Mouse (Mus musculus) hindbrain, embryonic 16.5 days (tissue): ENCODE measurements at regions not wholly inside any gene's neighbourhood (a gene's known extent, or its start where the extent isn't known, plus 50 kb on each side); places are given as distances from the start of the nearest gene placed in this dataset.

Experiments
- ATAC-seq: fragments of 200-750 bp; cut with Nextera tagmentation; 2 replicates; pipeline ENCODE4 v1.8.0; 2017; ENCODE audit warnings: moderate TSS enrichment, moderate library complexity
- H3K27ac ChIP-seq: fragments of 300-500 bp; sonication (generic); 2 replicates; pipeline ENCODE4 v1.5.1; 2014; ENCODE audit warnings: low read depth, mild to moderate bottlenecking, control low read depth, low read length, moderate library complexity
- H3K27me3 ChIP-seq: fragments of 300-500 bp; sonication (generic); replicated peaks from 2 replicates; pipeline ENCODE4 v1.6.1; 2014; ENCODE audit warnings: low read length; ENCODE audit not compliant: control insufficient read depth, insufficient read depth
- H3K36me3 ChIP-seq: fragments of 300-500 bp; sonication (generic); 2 replicates; pipeline ENCODE4 v1.6.1; 2014; ENCODE audit warnings: mild to moderate bottlenecking, low read length, moderate library complexity, mixed read lengths; ENCODE audit not compliant: control insufficient read depth, insufficient read depth
- H3K4me1 ChIP-seq: fragments of 300-500 bp; sonication (generic); 2 replicates; pipeline ENCODE4 v1.6.1; 2014; ENCODE audit warnings: low read depth, low read length; ENCODE audit not compliant: control insufficient read depth, insufficient read depth
- H3K4me2 ChIP-seq: fragments of 300-500 bp; sonication (generic); 2 replicates; pipeline ENCODE4 v1.6.1; 2014; ENCODE audit warnings: mild to moderate bottlenecking, low read length, control low read depth, moderate library complexity
- H3K4me3 ChIP-seq: fragments of 300-500 bp; sonication (generic); 2 replicates; pipeline ENCODE4 v1.5.1; 2014; ENCODE audit warnings: mild to moderate bottlenecking, low read length, control low read depth, moderate library complexity
- H3K9ac ChIP-seq: fragments of 300-500 bp; sonication (generic); 2 replicates; pipeline ENCODE4 v1.6.1; 2014; ENCODE audit warnings: low read depth, mild to moderate bottlenecking, control low read depth, low read length, moderate library complexity
- H3K9me3 ChIP-seq: fragments of 300-500 bp; sonication (generic); 2 replicates; pipeline ENCODE4 v1.6.1; 2014; ENCODE audit warnings: mild to moderate bottlenecking, low read length, moderate library complexity; ENCODE audit not compliant: control insufficient read depth
- WGBS: fragments of 180-500 bp; shearing (Covaris S2); extraction: QIAGEN DNeasy Blood & Tissue Kit; methylation state at CpG from one replicate; pipeline ENCODE4 v1.1.7; 2014; 5-methylcytosine and 5-hydroxymethylcytosine counted together

- WGBS, result 42% methylated on average over 2 of the region's 2 CpGs
- no peak for ATAC-seq
These were observed 165.4 kb downstream of the Tmem17 start for GRCm38 (mm10) chr11:22677337-22677736.

DNA sequence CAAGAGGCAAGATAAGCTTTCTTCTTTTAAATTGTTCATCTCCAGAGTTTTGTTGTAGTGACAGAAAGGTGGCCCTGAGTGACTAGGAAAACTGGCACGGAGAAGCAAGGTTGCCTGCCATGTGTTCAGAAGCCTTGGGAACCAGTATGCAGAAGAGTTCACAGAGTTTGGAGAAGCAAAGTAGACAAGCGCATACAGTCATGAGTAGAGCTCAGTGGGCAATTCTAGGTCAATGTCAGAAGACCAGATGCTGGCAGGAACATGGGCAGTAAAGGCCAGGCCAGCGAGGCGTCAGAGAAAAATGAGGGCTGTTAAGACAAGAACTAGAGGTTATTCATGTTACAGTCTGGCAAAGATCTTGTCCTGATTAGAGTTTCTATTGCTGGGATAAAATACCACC, 172.7 kb downstream of the Tmem17 start:
- Histone ChIP-seq H3K9ac (no peak overlapping the region), H3K4me1 (no peaks in the 10 kb centered on the region), H3K27ac (no peak overlapping the region), H3K9me3 (no peaks in the 10 kb centered on the region), H3K27me3 (no peaks in the 10 kb centered on the region), H3K4me3 (no peak overlapping the region), H3K4me2 (no peak overlapping the region), H3K36me3 (no peaks in the 10 kb centered on the region)
- 94% methylated on average over 4 of the region's 4 CpGs for WGBS
- no peak for ATAC-seq

More at GRCm38 (mm10) chr11:22677337-22677736, 165.4 kb downstream of the Tmem17 start:
- no peaks in the 10 kb centered on the region for H3K36me3 ChIP-seq
- H3K4me1 ChIP-seq, result peaks cover 2% of the 10 kb centered on the region; the same call in 1 of the 2 replicates
- no peak overlapping the region for H3K9ac ChIP-seq
- no peak overlapping the region for H3K4me3 ChIP-seq
- no peaks in the 10 kb centered on the region for H3K27me3 ChIP-seq
- H3K4me2 ChIP-seq, result no peak overlapping the region
- H3K9me3 ChIP-seq, result no peaks in the 10 kb centered on the region
- H3K27ac ChIP-seq, result no peak overlapping the region

DNA sequence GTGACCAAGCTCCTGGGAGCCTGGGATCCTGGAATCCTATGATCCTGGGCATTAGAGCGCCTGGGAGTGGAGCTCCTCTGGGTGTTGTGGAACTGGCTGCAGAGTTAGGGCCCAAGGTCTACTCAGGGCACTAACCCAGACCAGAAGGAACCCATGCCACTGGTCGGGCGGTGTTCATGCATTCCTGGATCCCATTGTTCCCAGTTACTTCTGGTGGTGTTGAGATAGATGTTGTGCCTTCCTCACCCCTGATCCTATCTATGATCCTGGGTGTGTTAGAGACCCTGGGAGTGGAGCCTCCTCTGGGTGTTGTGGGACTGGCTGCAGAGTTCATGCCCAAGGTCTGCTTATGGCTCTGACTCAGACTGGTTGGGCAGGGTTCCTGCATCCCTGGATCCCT, 169.9 kb downstream of the B3gnt2 start:
- Histone ChIP-seq H3K27me3 (no peaks in the 10 kb centered on the region), H3K4me2 (no peak overlapping the region), H3K9me3 (no peaks in the 10 kb centered on the region), H3K27ac (no peak overlapping the region), H3K4me3 (no peak overlapping the region), H3K36me3 (no peaks in the 10 kb centered on the region), H3K9ac (no peak overlapping the region), H3K4me1 (no peaks in the 10 kb centered on the region)
- no peak for ATAC-seq
- 94% methylated on average over 3 of the region's 3 CpGs for WGBS

DNA sequence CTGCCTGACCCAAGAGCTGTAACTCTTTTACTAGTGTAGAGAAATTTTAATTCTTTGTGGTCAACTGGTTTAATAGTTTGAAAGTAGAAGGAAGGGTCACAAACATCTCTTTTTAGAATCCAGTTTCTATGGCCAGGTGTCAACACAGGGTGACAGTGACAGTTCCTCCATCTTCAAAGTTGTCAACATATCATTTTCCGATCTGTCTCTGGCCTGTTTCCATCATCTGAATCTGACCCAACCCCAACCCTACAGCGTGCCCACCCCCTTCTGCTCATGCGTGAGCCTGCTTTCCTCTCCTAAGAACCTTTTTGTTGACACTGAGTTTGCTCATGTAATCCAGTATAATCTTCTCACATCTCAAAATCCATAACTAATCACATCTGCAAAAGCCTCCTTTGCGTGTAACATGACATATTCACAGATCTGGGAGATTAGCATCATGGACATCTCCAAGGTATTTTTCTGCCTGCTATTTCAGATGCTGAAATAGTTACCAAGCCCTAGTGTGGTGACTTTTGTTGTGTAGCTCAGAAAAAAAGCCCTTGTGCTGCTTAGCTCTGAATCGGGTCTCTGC, 168.4 kb downstream of the B3gnt2 start:
- Histone ChIP-seq H3K9ac (no peak overlapping the region), H3K27ac (no peak overlapping the region), H3K4me2 (no peak overlapping the region), H3K9me3 (no peaks in the 10 kb centered on the region), H3K27me3 (no peaks in the 10 kb centered on the region), H3K36me3 (no peaks in the 10 kb centered on the region), H3K4me3 (no peak overlapping the region), H3K4me1 (no peaks in the 10 kb centered on the region)
- WGBS, result 82% methylated on average over 5 of the region's 5 CpGs
- ATAC-seq, result no peak

DNA sequence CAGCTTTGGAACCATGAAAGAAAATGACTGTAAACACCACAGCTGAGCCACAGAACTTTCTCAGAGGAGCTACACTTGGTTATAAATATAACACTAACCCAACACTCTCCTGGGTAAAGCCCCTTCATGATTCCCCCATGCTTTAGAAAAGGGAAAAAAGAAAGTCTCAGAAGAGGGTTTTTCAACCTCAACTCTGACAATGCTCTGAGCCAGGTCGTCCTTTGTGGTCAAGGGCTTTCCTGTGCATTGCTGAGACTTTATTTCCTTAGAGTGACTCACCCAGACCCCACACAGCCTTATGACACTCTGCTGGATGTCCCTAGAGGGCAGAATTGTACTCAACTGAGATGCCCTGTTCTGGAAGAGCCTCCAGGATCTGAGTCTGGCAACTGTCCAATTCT, 167.8 kb downstream of the B3gnt2 start:
- Histone ChIP-seq H3K4me1 (no peaks in the 10 kb centered on the region; the same call in 1 of the 2 replicates), H3K27me3 (no peaks in the 10 kb centered on the region), H3K36me3 (no peaks in the 10 kb centered on the region), H3K4me3 (no peak overlapping the region), H3K27ac (no peak overlapping the region), H3K9ac (no peak overlapping the region), H3K9me3 (no peaks in the 10 kb centered on the region), H3K4me2 (no peak overlapping the region)
- no peak for ATAC-seq
- 61% methylated on average over 1 of the region's 1 CpGs for WGBS

- H3K27me3 ChIP-seq, result no peaks in the 10 kb centered on the region
- no peak overlapping the region for H3K4me3 ChIP-seq
- H3K9ac ChIP-seq, result no peak overlapping the region
- 92% methylated on average over 2 of the region's 2 CpGs for WGBS
- no peak overlapping the region for H3K4me2 ChIP-seq
- no peak for ATAC-seq
- no peak overlapping the region for H3K27ac ChIP-seq
- H3K4me1 ChIP-seq, result peaks cover 3% of the 10 kb centered on the region; the same call in 1 of the 2 replicates
- no peaks in the 10 kb centered on the region for H3K9me3 ChIP-seq
- no peaks in the 10 kb centered on the region for H3K36me3 ChIP-seq
These were observed 167.4 kb downstream of the B3gnt2 start for GRCm38 (mm10) chr11:22693376-22693775.

- Histone ChIP-seq H3K36me3 (no peaks in the 10 kb centered on the region), H3K4me2 (no peak overlapping the region), H3K9ac (no peak overlapping the region), H3K4me3 (no peak overlapping the region), H3K9me3 (no peaks in the 10 kb centered on the region), H3K4me1 (peaks cover 9% of the 10 kb centered on the region), H3K27me3 (no peaks in the 10 kb centered on the region), H3K27ac (no peak overlapping the region)
- ATAC-seq, result no peak
- 87% methylated on average over 2 of the region's 2 CpGs for WGBS
These were observed 166.8 kb downstream of the B3gnt2 start for GRCm38 (mm10) chr11:22693984-22694383.

DNA sequence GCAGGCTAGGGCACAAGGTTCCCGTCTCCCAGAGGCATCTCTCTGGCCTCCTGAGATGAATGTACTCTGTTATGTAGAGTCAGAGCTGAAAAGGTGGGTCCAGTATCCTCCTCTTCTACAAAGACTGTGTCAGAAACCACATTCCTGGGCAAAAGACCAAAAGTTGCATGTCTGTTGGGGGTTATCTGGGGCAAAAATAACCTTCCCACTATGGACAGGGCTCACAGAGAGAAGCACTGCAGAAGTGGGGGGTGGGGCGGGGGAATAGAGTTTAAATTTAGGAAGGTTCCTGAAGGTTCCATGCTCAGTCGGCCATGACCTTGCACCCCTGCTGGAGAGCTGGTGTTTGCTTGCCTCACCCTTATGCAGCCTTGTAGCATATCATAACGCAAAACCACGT, 165.9 kb downstream of the B3gnt2 start:
- Histone ChIP-seq H3K36me3 (no peaks in the 10 kb centered on the region), H3K9me3 (no peaks in the 10 kb centered on the region), H3K4me3 (no peak overlapping the region), H3K27ac (no peak overlapping the region), H3K27me3 (no peaks in the 10 kb centered on the region), H3K4me1 (peaks cover 10% of the 10 kb centered on the region), H3K4me2 (no peak overlapping the region), H3K9ac (no peak overlapping the region)
- 76% methylated on average over 5 of the region's 5 CpGs for WGBS
- no peak for ATAC-seq

DNA sequence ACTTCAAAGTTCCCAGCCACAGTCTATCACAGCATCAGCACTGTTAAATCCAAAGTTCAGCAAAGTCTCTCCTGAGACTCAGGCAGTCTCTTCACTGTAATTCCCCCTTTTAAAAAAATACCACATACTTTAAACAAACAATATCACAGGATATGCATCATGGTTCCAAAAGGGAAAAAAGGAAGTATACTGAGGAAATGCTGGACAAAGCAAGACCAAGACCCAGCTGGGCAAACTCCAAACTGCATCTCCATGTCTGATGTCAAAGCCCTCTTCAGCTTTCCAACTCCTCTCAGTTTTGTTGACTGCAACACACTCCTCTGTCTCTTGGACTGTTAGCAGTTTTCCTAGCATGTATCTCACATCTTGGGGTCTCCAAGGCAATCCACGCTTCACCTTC, 165.5 kb downstream of the B3gnt2 start:
- 96% methylated on average over 1 of the region's 1 CpGs for WGBS
- ATAC-seq, result no peak

More for the DNA sequence above, 165.5 kb downstream of the B3gnt2 start:
- Histone ChIP-seq H3K9ac (no peak overlapping the region), H3K4me1 (peaks cover 10% of the 10 kb centered on the region), H3K4me2 (no peak overlapping the region), H3K27ac (no peak overlapping the region), H3K36me3 (no peaks in the 10 kb centered on the region), H3K27me3 (no peaks in the 10 kb centered on the region), H3K9me3 (no peaks in the 10 kb centered on the region), H3K4me3 (no peak overlapping the region)
